Mouse (Mus musculus): ENCODE results near the gene Evi5l.

DNA sequence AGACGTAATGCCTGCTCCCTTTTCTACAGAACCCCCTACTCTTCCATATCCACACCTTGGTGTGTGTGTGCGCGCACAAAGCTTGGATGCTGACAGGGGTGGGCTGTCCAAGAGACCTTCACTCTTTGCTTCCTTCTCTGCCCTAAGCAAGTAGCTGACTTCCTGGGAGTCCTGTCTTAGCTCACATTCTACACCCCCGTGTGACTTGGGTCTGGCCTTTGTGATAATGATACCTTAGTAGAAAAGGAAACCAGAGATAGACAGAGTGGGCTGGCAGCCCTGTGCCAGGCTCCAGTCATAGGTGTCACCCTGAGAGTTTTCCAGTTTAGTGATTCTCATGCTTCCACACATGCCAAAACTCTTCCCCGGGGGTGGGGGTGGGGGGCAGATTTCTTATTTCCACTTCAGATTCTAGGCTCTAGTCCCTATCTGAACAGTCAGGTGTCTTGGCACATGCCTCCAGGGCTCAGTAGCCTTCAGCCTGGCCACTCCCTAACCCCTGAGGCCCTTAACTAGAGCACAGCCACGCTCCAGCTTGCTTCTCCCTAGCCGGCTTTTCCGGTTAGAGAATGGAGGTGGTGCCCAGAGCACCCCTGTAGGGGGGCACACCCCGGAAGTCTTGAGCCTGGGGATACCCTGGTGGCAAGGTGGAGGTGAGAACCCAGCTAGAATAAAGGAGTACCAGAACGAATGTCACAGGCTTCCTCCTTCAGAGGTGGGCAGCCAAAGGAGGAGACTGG is 64.4 kb downstream of the Evi5l start:
- TF ChIP-seq MAX (IDR thresholded peaks at IDR 0.05; ENCODE audit: low read length) (no peak), BHLHE40 (IDR thresholded peaks at IDR 0.05; ENCODE audit: borderline replicate concordance, low read depth, low read length) (no peak), ETS1 (IDR thresholded peaks at IDR 0.05; ENCODE audit: low read depth, low read length) (no peak), CTCF (IDR thresholded peaks at IDR 0.05 in 2 of 3, conservative IDR thresholded peaks at IDR 0.05 in 1 of 3; ENCODE audit: control insufficient read depth in 1 of 3, insufficient read depth in 1 of 3, low read depth in 2 of 3, low read length in 3 of 3, poor library complexity in 1 of 3, severe bottlenecking in 1 of 3) (no peak)

Measured in MEL (cell line).